In the genomic region with DNA sequence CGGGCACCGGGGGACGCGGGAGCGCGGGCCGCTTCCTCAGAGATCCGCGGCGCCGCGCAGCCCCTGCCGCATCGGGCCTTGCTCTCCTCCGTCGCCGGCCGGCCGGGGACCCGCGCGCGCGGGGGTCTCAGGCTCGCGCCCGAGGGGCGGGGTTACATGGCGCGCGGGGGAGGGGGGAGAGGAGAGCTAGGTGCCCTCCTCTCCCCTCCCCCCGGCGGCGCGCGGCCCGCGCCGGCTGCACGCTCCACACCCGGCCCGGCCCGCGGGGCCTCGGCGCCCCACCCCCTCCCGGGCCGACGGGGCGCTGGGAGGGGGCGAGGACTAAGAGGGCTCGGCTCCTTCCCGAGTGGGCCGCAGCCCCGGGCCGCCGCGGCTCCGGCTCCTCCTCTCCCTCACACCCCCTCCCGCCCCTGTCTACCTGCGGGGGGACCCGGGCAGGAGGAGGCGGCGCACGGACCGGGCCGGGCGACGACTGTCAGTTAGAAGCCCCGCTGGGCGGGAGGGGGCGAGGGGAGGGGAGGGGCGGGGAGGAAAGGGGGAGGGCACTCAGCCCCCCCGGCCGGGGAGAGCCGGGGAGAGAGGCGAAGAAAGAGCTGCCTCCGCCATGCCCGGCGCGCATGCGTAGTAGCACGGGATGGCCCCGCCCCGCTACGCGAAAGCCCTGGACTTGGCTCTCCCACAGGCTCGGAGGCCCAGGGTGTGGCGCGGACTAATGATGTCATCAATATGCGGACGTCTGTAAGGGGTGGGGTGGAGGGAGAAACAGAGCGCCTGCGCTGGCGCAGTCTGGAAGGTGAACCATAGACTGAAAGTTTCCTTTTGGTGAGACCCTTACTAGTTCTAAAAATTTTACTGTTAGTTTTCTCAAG, we compare ENCODE assay signal across 8 mouse cellular contexts. TPM values are rescaled to one million over a fixed set of nuclear protein-coding genes. Genes with fewer than 3 reads are reported as not detected.
DNase-seq lines count a peak whose midpoint lies in the region; ATAC-seq and TF ChIP-seq lines count a peak whose summit lies in the region.

A gene (minus strand): TSS at position 73 of the 869 bp plus-strand sequence.

- under 1% methylated on average over 62 of the region's 95 CpGs for WGBS in heart, embryonic 12.5 days
- 1% methylated on average over 39 of the region's 95 CpGs for WGBS in kidney, postnatal 0 days
- WGBS in liver, embryonic 11.5 days = under 1% methylated on average over 55 of the region's 95 CpGs
- WGBS in stomach, embryonic 14.5 days = under 1% methylated on average over 59 of the region's 95 CpGs

- H3K27ac ChIP-seq in heart, embryonic 12.5 days (ENCODE audit: poor library complexity, severe bottlenecking) = peak within 1 kb of the TSS; percentile 91
- H3K27ac ChIP-seq in kidney, postnatal 0 days = peak within 1 kb of the TSS; percentile 94
- H3K27ac ChIP-seq in liver, embryonic 11.5 days (ENCODE audit: low read depth, low read length) = peak within 1 kb of the TSS; percentile 89
- H3K27ac ChIP-seq in stomach, embryonic 14.5 days (ENCODE audit: low read length) = peak within 1 kb of the TSS; percentile 89

- TF ChIP-seq CTCF in kidney, postnatal 0 days (IDR thresholded peaks at IDR 0.05; ENCODE audit: low read depth) = no peak

- H3K9ac ChIP-seq in heart, embryonic 12.5 days = peak within 1 kb of the TSS; percentile 90
- H3K9ac ChIP-seq in kidney, postnatal 0 days (ENCODE audit: low read depth, low read length) = peak within 1 kb of the TSS; percentile 83
- peak within 1 kb of the TSS; percentile 88 for H3K9ac ChIP-seq in liver, embryonic 11.5 days (ENCODE audit: low read depth, low read length)
- peak within 1 kb of the TSS; percentile 93 for H3K9ac ChIP-seq in stomach, embryonic 14.5 days (replicated peaks; ENCODE audit: low read depth, low read length)

- peak; percentile 92 for ATAC-seq in erythroid progenitor cell, adult 5-6 weeks (replicated peaks; ENCODE audit: low FRiP score, poor library complexity, severe bottlenecking)
- peak; percentile 95 for ATAC-seq in heart, embryonic 12.5 days (ENCODE audit: insufficient number of reproducible peaks, low FRiP score)
- ATAC-seq in kidney, postnatal 0 days (replicated peaks; ENCODE audit: low FRiP score, low read depth) = peak; percentile 94
- ATAC-seq in liver, embryonic 11.5 days (replicated peaks; ENCODE audit: low FRiP score) = peak; percentile 89
- ATAC-seq in stomach, embryonic 14.5 days (ENCODE audit: insufficient number of reproducible peaks, insufficient read depth, low FRiP score, low read depth) = peak; percentile 94

- H3K4me2 ChIP-seq in heart, embryonic 12.5 days = peak within 1 kb of the TSS; percentile 89
- peak within 1 kb of the TSS; percentile 74 for H3K4me2 ChIP-seq in kidney, postnatal 0 days (ENCODE audit: low read length)
- H3K4me2 ChIP-seq in liver, embryonic 11.5 days = peak within 1 kb of the TSS; percentile 88
- peak within 1 kb of the TSS; percentile 61 for H3K4me2 ChIP-seq in stomach, embryonic 14.5 days (replicated peaks; ENCODE audit: low read depth, low read length)

- peak within 1 kb of the TSS; percentile 94 for H3K4me3 ChIP-seq in heart, embryonic 12.5 days
- peak within 1 kb of the TSS; percentile 95 for H3K4me3 ChIP-seq in kidney, postnatal 0 days (replicated peaks; ENCODE audit: low read depth, low read length)
- H3K4me3 ChIP-seq in liver, embryonic 11.5 days (ENCODE audit: low read depth, low read length) = peak within 1 kb of the TSS; percentile 85
- peak within 1 kb of the TSS; percentile 93 for H3K4me3 ChIP-seq in stomach, embryonic 14.5 days (ENCODE audit: low read depth, low read length)

- peaks cover 10% of the 10 kb centered on the region for H3K4me1 ChIP-seq in heart, embryonic 12.5 days (replicated peaks)
- H3K4me1 ChIP-seq in kidney, postnatal 0 days (replicated peaks; ENCODE audit: insufficient read depth, low read length) = 0 out of 2 replicates have a peak, but pooled peaks cover 6% of the 10 kb centered on the region
- H3K4me1 ChIP-seq in liver, embryonic 11.5 days (replicated peaks; ENCODE audit: control insufficient read depth, insufficient read depth, low read length) = peaks cover 4% of the 10 kb centered on the region
- H3K4me1 ChIP-seq in stomach, embryonic 14.5 days (ENCODE audit: control insufficient read depth, insufficient read depth, low read length) = peaks cover 7% of the 10 kb centered on the region; the same call in 1 of the 2 replicates

- peak; percentile 99 for DNase-seq in CD4-positive helper T cell, adult 2 months (ENCODE audit: low read depth, low spot score)
- peak; percentile 97 for DNase-seq in brain, embryonic 18.5 days (ENCODE audit: low read depth, low spot score)
- DNase-seq in kidney, postnatal 0 days (ENCODE audit: low spot score) = peak; percentile 98
- peak; percentile 100 for DNase-seq in liver, embryonic 11.5 days (ENCODE audit: low spot score)
- peak; percentile 99 for DNase-seq in naive thymus-derived CD4-positive, alpha-beta T cell, adult 2 months (ENCODE audit: low read depth)

- peaks cover 25% of the 10 kb centered on the region for H3K36me3 ChIP-seq in heart, embryonic 12.5 days
- H3K36me3 ChIP-seq in kidney, postnatal 0 days (ENCODE audit: insufficient read depth, low read length) = 0 out of 2 replicates have a peak, but pooled peaks cover 14% of the 10 kb centered on the region
- H3K36me3 ChIP-seq in liver, embryonic 11.5 days (ENCODE audit: control insufficient read depth, insufficient read depth, low read length) = peaks cover 8% of the 10 kb centered on the region; the same call in 1 of the 2 replicates
- peaks cover 13% of the 10 kb centered on the region for H3K36me3 ChIP-seq in stomach, embryonic 14.5 days (ENCODE audit: control insufficient read depth, insufficient read depth, low read length)

- H3K9me3 ChIP-seq in heart, embryonic 12.5 days (replicated peaks) = no peaks in the 10 kb centered on the region
- H3K9me3 ChIP-seq in kidney, postnatal 0 days (replicated peaks; ENCODE audit: low read length) = no peaks in the 10 kb centered on the region
- no peaks in the 10 kb centered on the region for H3K9me3 ChIP-seq in liver, embryonic 11.5 days (ENCODE audit: control insufficient read depth, low read length)
- no peaks in the 10 kb centered on the region for H3K9me3 ChIP-seq in stomach, embryonic 14.5 days (ENCODE audit: control insufficient read depth, low read depth, low read length)

- H3K27me3 ChIP-seq in heart, embryonic 12.5 days (replicated peaks) = no peaks in the 10 kb centered on the region
- H3K27me3 ChIP-seq in kidney, postnatal 0 days (ENCODE audit: insufficient read depth, low read length) = no peaks in the 10 kb centered on the region
- no peaks in the 10 kb centered on the region for H3K27me3 ChIP-seq in liver, embryonic 11.5 days (replicated peaks; ENCODE audit: control insufficient read depth, insufficient read depth, low read length)
- H3K27me3 ChIP-seq in stomach, embryonic 14.5 days (ENCODE audit: control insufficient read depth, insufficient read depth, low read length) = no peaks in the 10 kb centered on the region

RNA-seq across cellular contexts. Expression of the gene that starts here (rescaled TPM):
- total RNA-seq in erythroid progenitor cell, adult 5-6 weeks (2015; ENCODE audit: low replicate concordance) = 8.4 and 12.3 TPM in 2 replicates
- total RNA-seq in erythroid progenitor cell, adult 5-6 weeks (2017; ENCODE audit: low replicate concordance) = 13.5 and 23.8 TPM in 2 replicates
- polyA plus RNA-seq in heart, embryonic 12.5 days (2016; fragmentation: Nextera tagmentation; extraction: Ambion mirVana) = 3.7 and 4.2 TPM in 2 replicates
- 5.0 and 5.9 TPM in 2 replicates for polyA plus RNA-seq in kidney, postnatal 0 days (2015; fragmentation: Nextera tagmentation; extraction: Ambion mirVana)
- 4.0 and 5.2 TPM in 2 replicates for polyA plus RNA-seq in liver, embryonic 11.5 days (2014; fragmentation: Nextera tagmentation; extraction: Ambion mirVana)
- polyA plus RNA-seq in stomach, embryonic 14.5 days (2014; fragmentation: Nextera tagmentation; extraction: Ambion mirVana) = 8.9 and 10.2 TPM in 2 replicates

Comparison
In these comparisons a context has a peak if more than half of its experiments do, and no peak if none do; other contexts are left out.
1. Peak in every context shown above with its lines: DNase-seq, ATAC-seq, H3K4me3 ChIP-seq and H3K27ac ChIP-seq.